Mouse (Mus musculus) small intestine, adult 2 months (tissue): ENCODE results near the gene Fam78b. TPM values are rescaled to one million over a fixed set of nuclear protein-coding genes. Genes with fewer than 3 reads are reported as not detected.

Experiments used
- H3K27ac ChIP-seq: fragments of 200-500 bp; 2 replicates; pipeline ENCODE4 v1.5.1; 2012; ENCODE audit warnings: low read depth, low read length, control low read depth, inconsistent platforms; ENCODE audit not compliant: insufficient read depth
- H3K27me3 ChIP-seq: fragments of 200-500 bp; 2 replicates; pipeline ENCODE4 v1.6.1; 2012; ENCODE audit warnings: mild to moderate bottlenecking, moderate library complexity, low read length, inconsistent platforms; ENCODE audit not compliant: control insufficient read depth, insufficient read depth
- H3K36me3 ChIP-seq: fragments of 200-500 bp; 2 replicates; pipeline ENCODE4 v1.6.1; 2012; ENCODE audit warnings: mild to moderate bottlenecking, low read length, control low read depth, inconsistent platforms; ENCODE audit not compliant: control insufficient read depth, insufficient read depth
- H3K4me1 ChIP-seq: fragments of 200-500 bp; 2 replicates; pipeline ENCODE4 v1.6.1; 2012; ENCODE audit warnings: low read length, inconsistent platforms, mixed read lengths; ENCODE audit not compliant: control insufficient read depth, insufficient read depth, insufficient read length
- H3K4me3 ChIP-seq: fragments of 200-500 bp; 2 replicates; pipeline ENCODE4 v1.5.1; 2012; ENCODE audit warnings: low read depth, mild to moderate bottlenecking, control low read depth, inconsistent platforms, low read length, moderate library complexity
- CTCF ChIP-seq: fragments of 200-500 bp; IDR thresholded peaks from 2 replicates; pipeline ENCODE4 v1.5.1; 2012; ENCODE audit warnings: low read depth, mild to moderate bottlenecking, control low read depth, inconsistent platforms, low read length, moderate library complexity, mixed read lengths; ENCODE audit not compliant: insufficient replicate concordance, insufficient read length; ENCODE audit errors: extremely low read depth
- POLR2A ChIP-seq: fragments of 200-500 bp; IDR thresholded peaks from 2 replicates; pipeline ENCODE4 v1.6.1; 2012; ENCODE audit warnings: low read depth, mild to moderate bottlenecking, control low read depth, inconsistent platforms, low read length, moderate library complexity
- WGBS: fragments of 180-500 bp; shearing (Covaris S2); methylation state at CpG from one replicate; pipeline ENCODE4 v1.1.7; 2018; 5-methylcytosine and 5-hydroxymethylcytosine counted together
- polyA plus RNA-seq: library from polyadenylated mRNA; depleted of rRNA; stranded (reverse); fragments of >200 nt; gene quantifications from 2 replicates; pipeline ENCODE4 v1.2.3, GENCODE M21; 2012

Fam78b gene
- polyA plus RNA-seq, 1 experiment: 0.55 TPM

DNA sequence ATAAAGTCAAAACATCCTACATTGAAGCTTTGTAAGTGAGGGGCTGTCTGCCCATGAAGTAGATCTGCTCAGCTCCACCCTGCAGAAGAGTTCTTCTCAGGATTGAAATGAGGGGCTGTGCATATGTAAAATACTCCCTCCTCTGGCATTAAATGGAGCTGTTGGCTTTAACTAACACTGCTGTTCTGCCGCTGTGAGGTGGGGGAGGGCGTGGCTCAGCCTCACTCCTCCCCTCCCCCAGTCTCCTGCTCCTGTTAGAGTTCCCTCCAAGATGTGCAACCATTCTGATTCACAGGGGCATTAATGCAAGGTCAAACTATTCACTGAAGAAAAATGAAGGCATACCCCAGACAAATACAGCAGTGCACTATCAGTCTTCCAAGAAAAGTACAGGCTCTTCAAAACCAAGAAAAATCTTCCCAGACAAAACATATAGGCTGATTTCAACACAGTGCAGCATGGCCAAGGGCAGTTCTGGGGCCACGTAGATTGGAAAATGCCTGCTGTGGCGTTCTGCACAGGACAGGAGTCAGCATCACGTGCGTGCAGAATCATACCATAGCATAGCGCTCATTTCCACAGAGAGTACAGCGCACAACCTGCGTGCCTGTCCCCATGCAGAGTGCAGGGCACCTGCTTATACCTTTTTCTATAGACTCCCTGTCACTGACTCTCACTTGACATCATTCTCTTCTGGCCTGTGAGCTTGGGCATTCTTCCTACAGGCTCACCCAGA lies 58.5 kb downstream of the Fam78b start:
- no peaks in the 10 kb centered on the region for H3K4me1 ChIP-seq
- no peak overlapping the region for H3K4me3 ChIP-seq
- no peaks in the 10 kb centered on the region for H3K27me3 ChIP-seq
- no peak overlapping the region for H3K27ac ChIP-seq
- 60% methylated on average over 9 of the region's 9 CpGs for WGBS
- no peaks in the 10 kb centered on the region for H3K36me3 ChIP-seq
- no peak for TF ChIP-seq CTCF
- TF ChIP-seq POLR2A: no peak

DNA sequence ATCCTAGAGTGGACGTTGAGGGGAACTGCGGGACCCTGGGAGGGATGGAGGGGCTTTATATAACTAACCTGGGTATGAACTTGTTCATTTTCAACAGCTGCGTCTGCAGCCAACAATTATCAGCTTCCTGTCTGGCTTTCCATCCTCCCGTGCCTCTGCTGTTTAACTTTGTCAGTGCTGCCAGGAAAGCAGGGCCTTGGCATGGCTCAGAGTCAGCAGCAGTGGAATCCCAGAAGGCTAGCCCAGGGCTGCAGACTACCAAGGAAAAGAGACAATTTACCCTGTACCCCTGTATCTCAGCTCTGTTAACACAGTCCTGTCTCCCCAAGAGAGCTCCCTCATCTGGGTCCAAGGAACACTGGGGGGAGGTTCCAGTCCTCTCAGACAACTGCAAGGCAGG lies 62.8 kb downstream of the Fam78b start:
- no peaks in the 10 kb centered on the region for H3K36me3 ChIP-seq
- no peak overlapping the region for H3K27ac ChIP-seq
- no peaks in the 10 kb centered on the region; the same call in 1 of the 2 replicates for H3K4me1 ChIP-seq
- no peak overlapping the region for H3K4me3 ChIP-seq
- TF ChIP-seq POLR2A (no peak), CTCF (no peak)
- 54% methylated on average over 4 of the region's 4 CpGs for WGBS
- no peaks in the 10 kb centered on the region for H3K27me3 ChIP-seq

DNA sequence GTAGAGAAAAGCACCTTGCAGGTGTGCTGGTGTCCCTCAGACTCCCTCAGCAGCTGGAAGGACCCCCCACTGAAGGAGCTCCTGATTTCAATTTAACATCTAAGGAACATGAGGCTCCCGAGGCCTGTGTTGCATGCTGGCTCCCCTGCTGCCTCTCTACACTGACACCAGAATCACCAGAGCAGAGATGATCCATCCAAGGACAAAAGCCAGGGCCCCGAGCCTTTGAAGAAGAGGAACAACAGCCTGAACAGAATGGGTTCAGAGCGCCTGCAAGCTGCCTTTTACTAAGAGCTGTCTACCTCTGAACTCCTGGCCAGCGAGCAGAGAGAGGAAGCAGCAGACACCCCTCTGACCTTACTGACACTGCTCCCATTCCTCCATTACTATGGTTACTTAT lies 64.3 kb downstream of the Fam78b start:
- Histone ChIP-seq H3K27ac (no peak overlapping the region), H3K36me3 (no peaks in the 10 kb centered on the region), H3K4me3 (no peak overlapping the region), H3K27me3 (no peaks in the 10 kb centered on the region), H3K4me1 (peaks cover 2% of the 10 kb centered on the region)
- WGBS: 49% methylated on average over 4 of the region's 4 CpGs
- TF ChIP-seq POLR2A (no peak), CTCF (no peak)

DNA sequence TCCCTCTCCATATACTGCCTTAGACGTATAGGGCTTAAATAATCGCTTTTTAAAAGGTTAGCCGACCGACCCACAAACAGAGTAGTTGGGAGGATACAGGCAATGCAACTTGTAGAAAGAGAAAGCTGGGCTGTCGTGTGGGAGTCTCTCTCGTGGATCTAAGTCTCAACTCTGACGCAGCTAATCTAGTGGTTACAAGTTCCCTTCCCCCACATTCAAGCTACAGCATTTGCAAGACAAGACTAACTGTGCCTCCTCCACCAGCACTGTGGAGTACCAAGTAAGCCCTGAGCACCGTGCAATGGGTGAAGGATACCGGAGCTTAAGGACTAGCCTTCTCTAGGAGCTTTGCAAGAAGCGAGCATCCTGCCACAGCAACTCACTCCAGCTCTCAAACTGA lies 64.8 kb downstream of the Fam78b start:
- TF ChIP-seq POLR2A (no peak), CTCF (no peak)
- WGBS: 72% methylated on average over 10 of the region's 10 CpGs
- H3K4me1 ChIP-seq: peaks cover 2% of the 10 kb centered on the region
- no peaks in the 10 kb centered on the region for H3K36me3 ChIP-seq
- no peaks in the 10 kb centered on the region for H3K27me3 ChIP-seq
- no peak overlapping the region for H3K4me3 ChIP-seq
- H3K27ac ChIP-seq: no peak overlapping the region

DNA sequence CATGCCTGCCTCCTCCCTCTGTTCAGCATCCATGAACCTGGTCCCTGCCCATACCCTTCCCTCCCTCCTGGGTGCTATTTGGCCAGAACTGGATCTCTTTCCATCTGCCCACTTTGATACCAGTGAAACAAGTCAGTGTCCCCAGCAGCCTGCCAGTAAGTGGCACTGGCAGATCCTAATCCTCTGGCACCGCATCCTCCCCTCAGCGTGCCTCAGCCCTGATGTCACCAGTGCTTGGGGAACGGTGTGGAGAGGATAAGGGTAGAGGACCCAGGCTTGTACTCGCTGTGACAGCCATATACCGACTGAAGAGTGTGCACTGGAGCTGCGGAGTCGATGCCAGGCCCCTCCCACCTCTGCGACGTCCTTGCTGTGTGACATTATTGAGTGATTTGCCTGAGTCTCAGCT lies 65.7 kb downstream of the Fam78b start:
- no peak for TF ChIP-seq POLR2A
- TF ChIP-seq CTCF: no peak
- Histone ChIP-seq H3K36me3 (no peaks in the 10 kb centered on the region), H3K4me1 (peaks cover 2% of the 10 kb centered on the region), H3K4me3 (no peak overlapping the region), H3K27me3 (no peaks in the 10 kb centered on the region), H3K27ac (no peak overlapping the region)
- 66% methylated on average over 9 of the region's 9 CpGs for WGBS

DNA sequence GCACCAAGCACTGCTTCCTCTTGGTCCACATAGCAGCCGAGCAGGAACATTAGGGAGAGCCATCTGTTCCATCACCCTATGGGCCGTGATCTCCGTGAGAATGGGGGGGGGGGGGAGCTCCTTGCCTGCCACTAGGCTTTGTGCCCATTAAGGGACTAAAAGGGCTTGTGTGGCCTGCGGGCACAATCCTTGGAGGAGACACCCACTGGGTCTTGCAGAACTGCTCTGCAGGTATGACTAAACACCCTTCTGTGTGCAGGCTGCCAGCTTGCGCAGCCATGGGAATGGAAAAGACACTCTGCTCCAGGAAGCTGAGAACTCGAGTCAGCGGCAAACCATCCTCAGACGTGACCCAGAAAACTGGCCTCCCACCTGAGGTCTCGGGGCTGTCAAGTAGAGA lies 68.5 kb downstream of the Fam78b start:
- Histone ChIP-seq H3K27me3 (no peaks in the 10 kb centered on the region), H3K4me1 (peaks cover 2% of the 10 kb centered on the region), H3K36me3 (no peaks in the 10 kb centered on the region), H3K4me3 (no peak overlapping the region), H3K27ac (no peak overlapping the region)
- WGBS: 73% methylated on average over 9 of the region's 9 CpGs
- no peak for TF ChIP-seq CTCF
- TF ChIP-seq POLR2A: no peak

DNA sequence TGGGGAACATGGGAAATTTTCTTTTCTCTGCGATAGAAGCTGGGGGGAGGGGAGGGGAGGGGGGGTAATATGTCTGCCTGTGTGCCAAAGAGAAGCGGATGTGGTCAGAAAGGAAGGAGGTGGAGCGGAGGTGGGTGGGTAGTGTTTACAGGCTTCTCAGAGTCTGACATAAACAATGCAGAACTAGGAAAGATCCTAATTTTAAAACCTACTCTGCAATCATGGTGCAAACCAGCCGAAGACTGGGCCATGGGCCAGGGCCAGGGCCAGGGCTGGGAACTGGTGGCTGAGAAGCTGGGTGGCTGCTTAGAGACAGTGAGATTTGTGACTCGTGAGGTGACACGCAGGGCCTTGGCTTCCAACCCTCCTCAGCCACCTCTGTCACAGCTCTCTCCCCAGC lies 69.1 kb downstream of the Fam78b start:
- WGBS: 56% methylated on average over 6 of the region's 6 CpGs
- H3K4me1 ChIP-seq: peaks cover 2% of the 10 kb centered on the region
- no peaks in the 10 kb centered on the region for H3K36me3 ChIP-seq
- H3K27me3 ChIP-seq: no peaks in the 10 kb centered on the region
- TF ChIP-seq CTCF (no peak), POLR2A (no peak)
- H3K4me3 ChIP-seq: no peak overlapping the region
- no peak overlapping the region for H3K27ac ChIP-seq
